Mouse (Mus musculus) stomach, postnatal 0 days (tissue): Measurements from ENCODE around the gene Olfr849. TPM values are rescaled to one million over a fixed set of nuclear protein-coding genes. Genes with fewer than 3 reads are reported as not detected.

Source experiments
- ATAC-seq: fragments of 200-750 bp; cut with Nextera tagmentation; 2 replicates; pipeline ENCODE4 v1.8.0; 2017; ENCODE audit not compliant: low FRiP score, low TSS enrichment
- DNase-seq: peaks from one replicate; pipeline ENCODE4 v3.0.0-alpha.2; 2016; ENCODE audit warnings: low spot score
- H3K27ac ChIP-seq: fragments of 300-500 bp; sonication (generic); replicated peaks from 2 replicates; pipeline ENCODE4 v1.5.1; 2014; ENCODE audit warnings: mild to moderate bottlenecking, control low read depth
- H3K27me3 ChIP-seq: fragments of 300-500 bp; sonication (generic); 2 replicates; pipeline ENCODE4 v1.6.1; 2014; ENCODE audit warnings: low read length; ENCODE audit not compliant: control insufficient read depth, insufficient read depth
- H3K36me3 ChIP-seq: fragments of 300-500 bp; sonication (generic); 2 replicates; pipeline ENCODE4 v1.6.1; 2014; ENCODE audit warnings: low read length, mixed read lengths; ENCODE audit not compliant: control insufficient read depth, insufficient read depth
- H3K4me1 ChIP-seq: fragments of 300-500 bp; sonication (generic); replicated peaks from 2 replicates; pipeline ENCODE4 v1.6.1; 2014; ENCODE audit warnings: antibody characterized with exemption; ENCODE audit not compliant: control insufficient read depth, insufficient read depth
- H3K4me2 ChIP-seq: fragments of 300-500 bp; sonication (generic); replicated peaks from 2 replicates; pipeline ENCODE4 v1.6.1; 2014; ENCODE audit warnings: low read depth, mild to moderate bottlenecking, control low read depth, moderate library complexity
- H3K4me3 ChIP-seq: fragments of 300-500 bp; sonication (generic); 2 replicates; pipeline ENCODE4 v1.5.1; 2014; ENCODE audit warnings: low read depth, low read length, control low read depth
- H3K9ac ChIP-seq: fragments of 300-500 bp; sonication (generic); 2 replicates; pipeline ENCODE4 v1.6.1; 2014; ENCODE audit warnings: mild to moderate bottlenecking, low read length, control low read depth, mixed read lengths
- H3K9me3 ChIP-seq: fragments of 300-500 bp; sonication (generic); 2 replicates; pipeline ENCODE4 v1.6.1; 2016; ENCODE audit warnings: low read length; ENCODE audit not compliant: control insufficient read depth
- CTCF ChIP-seq: IDR thresholded peaks from 2 replicates; pipeline ENCODE4 v1.5.1; 2016; ENCODE audit warnings: antibody characterized with exemption, low read depth, mild to moderate bottlenecking, moderate library complexity
- EP300 ChIP-seq: optimal IDR thresholded peaks from 2 replicates; pipeline ENCODE3; 2016; ENCODE audit warnings: antibody characterized with exemption
- WGBS: fragments of 180-500 bp; shearing (Covaris S2); extraction: QIAGEN DNeasy Blood & Tissue Kit; methylation state at CpG from one replicate; pipeline ENCODE4 v1.1.7; 2014; 5-methylcytosine and 5-hydroxymethylcytosine counted together
- polyA plus RNA-seq: library from polyadenylated mRNA; unstranded; fragments of >200 nt; fragmentation: Nextera tagmentation; extraction: Ambion mirVana; gene quantifications from 2 replicates; pipeline ENCODE4 v1.2.1, GENCODE M21; 2015

Gene Olfr849
- polyA plus RNA-seq: not detected in 2 replicates

DNA sequence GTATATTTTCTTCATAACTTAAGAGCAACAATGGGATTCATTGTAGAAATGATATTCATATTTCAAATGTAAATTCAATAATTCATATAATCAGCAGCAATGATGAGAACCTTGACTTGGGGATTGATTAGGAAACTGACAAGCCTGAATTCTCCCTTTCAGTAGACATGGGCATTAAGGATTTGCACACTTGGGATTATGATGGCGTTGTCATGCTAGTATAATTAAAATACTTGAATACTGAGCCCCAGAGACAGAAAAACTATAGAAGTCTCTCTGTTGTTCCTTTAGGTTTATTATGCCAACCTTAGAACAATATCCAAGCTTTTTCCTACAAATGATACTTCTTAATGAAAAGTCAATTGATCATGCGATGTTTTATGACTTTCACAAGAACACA is at the start of gene Olfr849:
Olfr849 (plus strand) TSS at position 301 of the 400 bp plus-strand sequence.
- Histone ChIP-seq H3K4me1 (no peaks in the 10 kb centered on the region), H3K4me2 (no peak within 1 kb of the TSS), H3K9me3 (no peaks in the 10 kb centered on the region), H3K36me3 (no peaks in the 10 kb centered on the region), H3K27ac (no peak within 1 kb of the TSS), H3K27me3 (no peaks in the 10 kb centered on the region), H3K4me3 (no peak within 1 kb of the TSS), H3K9ac (no peak within 1 kb of the TSS)
- WGBS: 85% methylated on average over 2 of the region's 2 CpGs
- TF ChIP-seq CTCF: no peak
- TF ChIP-seq EP300: no peak
- ATAC-seq: no peak
- DNase-seq: no peak

DNA sequence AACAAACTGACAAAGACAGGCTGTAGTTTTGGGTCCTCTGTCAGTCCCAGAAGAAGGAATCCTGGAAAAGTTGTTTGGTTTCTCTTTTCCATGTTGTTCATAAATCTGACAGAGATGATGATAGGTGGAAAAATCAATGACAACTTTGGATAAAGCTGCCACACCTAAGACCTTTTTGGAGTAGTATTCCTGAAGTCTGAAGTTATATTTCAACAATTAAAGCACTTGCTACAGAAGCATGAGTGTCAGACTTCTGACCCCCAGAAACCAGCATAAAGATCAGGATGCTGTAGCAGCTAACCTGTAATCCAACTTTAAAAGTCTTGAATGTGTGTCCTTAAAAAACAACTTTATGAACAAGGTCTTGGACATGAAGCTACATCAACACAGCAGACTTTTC is 38.1 kb downstream of the Olfr849 start, which contains the start of gene Olfr850:
Olfr850 (minus strand) TSS at position 101 of the 400 bp plus-strand sequence.
- ATAC-seq: no peak
- TF ChIP-seq CTCF (no peak), EP300 (no peak)
- no peaks in the 10 kb centered on the region for H3K27me3 ChIP-seq
- no peak for DNase-seq
- H3K36me3 ChIP-seq: no peaks in the 10 kb centered on the region
- no peaks in the 10 kb centered on the region for H3K4me1 ChIP-seq
- H3K27ac ChIP-seq: no peak within 1 kb of the TSS
- H3K9ac ChIP-seq: no peak within 1 kb of the TSS
- H3K4me3 ChIP-seq: no peak within 1 kb of the TSS
- H3K9me3 ChIP-seq: no peaks in the 10 kb centered on the region
- H3K4me2 ChIP-seq: no peak within 1 kb of the TSS

DNA sequence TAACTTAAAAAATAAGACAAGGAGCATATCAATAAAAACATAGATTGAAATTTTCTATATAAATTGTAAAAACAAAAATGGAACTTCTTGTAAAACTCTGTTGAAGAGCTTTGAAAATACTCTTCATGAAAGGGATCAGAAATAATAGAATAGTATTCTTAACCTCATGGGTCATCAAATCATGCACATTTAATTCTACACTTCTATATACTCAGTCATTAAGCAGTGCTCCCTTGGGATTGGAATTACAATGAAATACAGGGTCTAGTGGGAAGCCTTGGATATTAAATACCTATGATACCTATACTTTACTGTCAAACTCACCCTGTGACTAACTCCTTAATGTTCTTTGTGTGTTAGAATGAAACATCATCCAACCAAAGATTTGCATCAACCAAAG is 52.9 kb downstream of the Olfr849 start, which contains the start of gene Olfr851:
Olfr851 (plus strand) TSS at position 301 of the 400 bp plus-strand sequence.
- Histone ChIP-seq H3K27ac (no peak within 1 kb of the TSS), H3K9me3 (no peaks in the 10 kb centered on the region), H3K4me2 (no peak within 1 kb of the TSS), H3K4me3 (no peak within 1 kb of the TSS), H3K4me1 (no peaks in the 10 kb centered on the region), H3K9ac (no peak within 1 kb of the TSS), H3K36me3 (no peaks in the 10 kb centered on the region), H3K27me3 (no peaks in the 10 kb centered on the region)
- TF ChIP-seq EP300 (no peak), CTCF (no peak)
- DNase-seq (no peak), ATAC-seq (no peak)

Other genes with a start within 250 kb of the Olfr849 start
- 0.01 TPM in 1 of 2 replicates, not detected in the other for gene Olfr843, start 188.3 kb upstream of the Olfr849 start, polyA plus RNA-seq
- gene Olfr844, start 123.9 kb upstream of the Olfr849 start, polyA plus RNA-seq: not detected in 2 replicates
- gene Olfr845, start 103.8 kb upstream of the Olfr849 start, polyA plus RNA-seq: not detected in 2 replicates
- gene Olfr846, start 76.3 kb upstream of the Olfr849 start, polyA plus RNA-seq: not detected in 2 replicates
- not detected in 2 replicates for gene Olfr847, start 61.6 kb upstream of the Olfr849 start, polyA plus RNA-seq
- not detected in 2 replicates for gene Olfr850, start 38.0 kb downstream of the Olfr849 start, polyA plus RNA-seq
- gene Olfr851, start 53.0 kb downstream of the Olfr849 start, polyA plus RNA-seq: not detected in 2 replicates
- gene Olfr853, start 100.8 kb downstream of the Olfr849 start, polyA plus RNA-seq: not detected in 2 replicates
- gene Olfr854, start 127.1 kb downstream of the Olfr849 start, polyA plus RNA-seq: not detected in 2 replicates
- gene Olfr855, start 142.4 kb downstream of the Olfr849 start, polyA plus RNA-seq: not detected in 2 replicates
- 9.0 and 9.9 TPM in 2 replicates for gene Zfp317, start 181.8 kb downstream of the Olfr849 start, polyA plus RNA-seq